Mouse (Mus musculus): Measurements from ENCODE around the gene Wdr20. TPM values are rescaled to one million over a fixed set of nuclear protein-coding genes. Genes with fewer than 3 reads are reported as not detected.
A peak's percentile ranks its signal among the peaks of the same experiment; 100 is the strongest.
"Not testable (repeated sequence)": the region's sequence is repeated elsewhere in the genome, so short reads cannot be mapped to it uniquely, and the experiment has no call there.

Gene Wdr20
- polyA plus RNA-seq, 1 experiment from 2014 or later, result 27.0 TPM

DNA sequence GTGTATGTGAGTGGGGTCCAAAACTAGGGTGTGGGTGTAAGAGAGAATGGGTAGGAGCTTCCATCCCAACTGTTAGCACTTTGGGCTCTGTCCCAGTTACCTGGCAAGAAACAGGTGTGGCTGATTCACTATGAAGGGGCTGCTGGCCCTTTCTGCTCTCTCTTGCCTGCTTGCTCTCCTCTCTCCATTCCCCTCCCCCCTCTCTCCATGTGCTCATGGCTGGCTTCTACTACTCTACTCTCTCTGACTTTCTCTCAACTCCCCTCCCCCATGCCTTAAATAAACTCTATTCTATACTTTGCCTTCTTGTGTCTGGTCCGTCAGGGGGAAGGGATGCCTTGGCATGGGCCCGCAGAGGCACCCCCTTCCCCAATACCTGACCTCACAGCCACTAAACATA is 37.0 kb upstream of the Wdr20 start:
- 82% methylated on average over 2 of the region's 2 CpGs for WGBS
- Histone ChIP-seq H3K9me3 (replicated peaks) (no peaks in the 10 kb centered on the region), H3K27ac (0 out of 2 replicates have a peak overlapping the region, but pooled peaks have one; percentile 58), H3K27me3 (ENCODE audit: low read depth, poor library complexity, severe bottlenecking) (peaks cover 5% of the 10 kb centered on the region; the same call in 1 of the 2 replicates), H3K4me1 (peaks cover 35% of the 10 kb centered on the region), H3K36me3 (no peaks in the 10 kb centered on the region), H3K4me3 (no peak overlapping the region)
- no peak for DNase-seq (ENCODE audit: low spot score)

DNA sequence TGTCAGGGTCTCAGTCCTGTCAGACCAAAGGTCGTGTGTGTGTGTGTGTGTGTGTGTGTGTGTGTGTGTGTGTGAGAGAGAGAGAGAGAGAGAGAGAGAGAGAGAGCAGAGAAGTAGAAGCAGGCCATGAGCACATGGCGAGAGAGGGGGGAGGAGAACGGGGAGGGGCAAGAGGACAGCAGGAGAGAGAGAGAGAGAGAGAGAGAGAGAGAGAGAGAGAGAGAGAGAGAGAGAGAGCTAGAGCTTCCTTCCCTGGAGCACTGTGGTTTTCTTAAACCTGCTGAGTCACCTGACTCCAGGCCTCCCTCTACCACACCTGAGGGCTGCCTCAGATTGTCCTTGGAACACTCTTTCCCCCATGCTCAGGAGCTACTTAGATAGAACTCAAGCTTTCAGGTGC is 36.4 kb upstream of the Wdr20 start:
- H3K9me3 ChIP-seq (replicated peaks); DNase-seq (ENCODE audit: low spot score); H3K36me3 ChIP-seq; H3K27me3 ChIP-seq (ENCODE audit: low read depth, poor library complexity, severe bottlenecking); H3K4me3 ChIP-seq: not testable (repeated sequence)
- H3K27ac ChIP-seq, result 0 out of 2 replicates have a peak overlapping the region, but pooled peaks have one; percentile 58
- WGBS, result 50% methylated on average over 3 of the region's 3 CpGs
- H3K4me1 ChIP-seq, result peaks cover 40% of the 10 kb centered on the region

DNA sequence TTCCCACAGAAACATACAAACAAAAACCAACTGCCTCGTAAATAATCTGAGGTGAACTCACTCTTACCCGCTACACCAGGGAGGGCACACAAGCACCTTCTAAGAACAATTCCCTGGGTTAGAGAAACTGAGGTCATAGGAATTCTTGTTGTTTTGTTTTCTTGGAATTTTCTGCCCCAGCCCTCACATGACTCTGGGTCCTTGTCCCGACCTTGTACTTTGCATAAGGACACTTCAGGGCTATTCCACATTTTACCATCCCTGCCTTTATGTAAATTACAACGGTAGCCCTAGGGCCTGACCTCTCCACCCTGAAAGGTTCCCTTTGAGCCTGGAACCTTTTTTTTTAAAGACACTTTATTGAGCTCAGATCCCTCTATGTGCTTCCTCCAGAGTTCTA is 35.2 kb upstream of the Wdr20 start, which contains the start of gene Hsp90aa1:
Gene Hsp90aa1, minus strand, starts transcription at position 173 of the 400 bp plus-strand sequence.
- 58% methylated on average over 4 of the region's 4 CpGs for WGBS
- no peak within 1 kb of the TSS for H3K4me3 ChIP-seq
- DNase-seq (ENCODE audit: low spot score), result no peak
- no peaks in the 10 kb centered on the region for H3K9me3 ChIP-seq (replicated peaks)
- H3K36me3 ChIP-seq, result no peaks in the 10 kb centered on the region
- H3K4me1 ChIP-seq, result peaks cover 35% of the 10 kb centered on the region
- no peak within 1 kb of the TSS for H3K27ac ChIP-seq
- peaks cover 8% of the 10 kb centered on the region; the same call in 1 of the 2 replicates for H3K27me3 ChIP-seq (ENCODE audit: low read depth, poor library complexity, severe bottlenecking)

DNA sequence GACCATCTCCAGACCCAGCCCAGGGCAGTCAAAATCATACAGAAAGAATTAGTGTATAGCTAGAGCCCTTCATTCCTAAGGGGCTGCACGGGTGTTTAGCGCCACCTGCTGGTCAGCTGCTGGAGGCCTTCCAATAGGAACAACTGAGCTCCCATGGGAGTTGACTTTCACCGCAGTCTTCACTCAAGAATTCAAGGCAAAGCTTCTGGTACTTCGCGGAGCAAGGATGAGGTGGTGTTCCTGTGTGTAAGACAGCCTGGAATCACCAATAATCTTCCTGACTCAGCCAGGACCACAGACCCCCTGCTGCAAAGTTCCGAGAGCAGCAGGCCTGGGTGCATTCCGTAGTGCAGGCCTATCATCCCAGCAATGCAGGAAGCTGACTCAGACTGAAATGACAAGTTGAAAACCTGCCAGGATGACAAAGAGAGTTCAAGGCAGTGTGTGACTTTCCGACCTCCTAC is 34.7 kb upstream of the Wdr20 start:
- H3K27ac ChIP-seq, result no peak overlapping the region
- H3K4me3 ChIP-seq, result no peak overlapping the region
- no peaks in the 10 kb centered on the region for H3K36me3 ChIP-seq
- WGBS, result 36% methylated on average over 8 of the region's 8 CpGs
- H3K4me1 ChIP-seq, result peaks cover 33% of the 10 kb centered on the region
- H3K27me3 ChIP-seq (ENCODE audit: low read depth, poor library complexity, severe bottlenecking), result peaks cover 13% of the 10 kb centered on the region; the same call in 1 of the 2 replicates
- H3K9me3 ChIP-seq (replicated peaks), result no peaks in the 10 kb centered on the region
- DNase-seq (ENCODE audit: low spot score), result peak; percentile 94

DNA sequence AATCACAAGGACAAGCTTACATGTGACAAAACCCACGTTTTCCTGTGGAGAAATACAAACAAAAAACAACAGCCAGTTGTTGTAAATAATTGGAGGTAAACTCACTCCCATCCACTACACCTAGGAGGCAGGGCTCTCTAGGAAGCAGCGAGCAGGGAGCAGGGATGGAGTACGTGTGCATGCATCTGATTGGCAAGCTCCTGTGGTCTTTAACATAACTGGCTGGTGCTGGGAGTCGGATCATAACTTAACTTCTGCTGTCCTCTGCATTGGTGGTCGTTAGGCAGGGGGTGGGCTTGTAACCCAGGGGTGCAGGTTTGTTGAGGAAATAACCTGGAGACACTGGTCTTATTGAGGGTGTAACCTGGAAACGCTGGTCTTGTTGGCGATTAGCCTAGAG is 34.1 kb upstream of the Wdr20 start:
- no peak overlapping the region for H3K4me3 ChIP-seq
- DNase-seq (ENCODE audit: low spot score), result no peak
- H3K36me3 ChIP-seq, result no peaks in the 10 kb centered on the region
- H3K9me3 ChIP-seq (replicated peaks), result no peaks in the 10 kb centered on the region
- H3K27me3 ChIP-seq (ENCODE audit: low read depth, poor library complexity, severe bottlenecking), result peaks cover 13% of the 10 kb centered on the region; the same call in 1 of the 2 replicates
- 73% methylated on average over 7 of the region's 7 CpGs for WGBS
- H3K4me1 ChIP-seq, result peaks cover 27% of the 10 kb centered on the region
- H3K27ac ChIP-seq, result no peak overlapping the region

DNA sequence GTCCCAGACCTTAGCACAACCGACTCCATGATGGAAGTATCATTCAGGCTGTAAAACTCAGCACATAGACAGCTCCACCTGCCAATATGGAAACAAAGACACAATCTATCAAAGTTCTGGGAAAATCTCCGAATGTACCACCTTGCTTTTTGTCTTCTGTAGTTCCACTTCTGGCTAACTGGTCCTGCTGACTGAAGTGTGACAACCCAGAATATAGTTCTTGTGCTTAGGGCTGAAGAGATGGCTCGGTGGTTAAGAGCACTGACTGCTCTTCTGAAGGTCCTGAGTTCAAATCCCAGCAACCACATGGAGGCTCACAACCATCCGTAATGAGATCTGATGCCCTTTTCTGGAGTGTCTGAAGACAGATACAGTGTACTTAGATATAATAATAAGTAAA is 32.3 kb upstream of the Wdr20 start:
- not testable (repeated sequence) for H3K9me3 ChIP-seq (replicated peaks); H3K4me3 ChIP-seq; H3K27ac ChIP-seq; H3K36me3 ChIP-seq; DNase-seq (ENCODE audit: low spot score)
- 90% methylated on average over 4 of the region's 4 CpGs for WGBS
- Histone ChIP-seq H3K4me1 (peaks cover 22% of the 10 kb centered on the region), H3K27me3 (ENCODE audit: low read depth, poor library complexity, severe bottlenecking) (peaks cover 13% of the 10 kb centered on the region; the same call in 1 of the 2 replicates)

DNA sequence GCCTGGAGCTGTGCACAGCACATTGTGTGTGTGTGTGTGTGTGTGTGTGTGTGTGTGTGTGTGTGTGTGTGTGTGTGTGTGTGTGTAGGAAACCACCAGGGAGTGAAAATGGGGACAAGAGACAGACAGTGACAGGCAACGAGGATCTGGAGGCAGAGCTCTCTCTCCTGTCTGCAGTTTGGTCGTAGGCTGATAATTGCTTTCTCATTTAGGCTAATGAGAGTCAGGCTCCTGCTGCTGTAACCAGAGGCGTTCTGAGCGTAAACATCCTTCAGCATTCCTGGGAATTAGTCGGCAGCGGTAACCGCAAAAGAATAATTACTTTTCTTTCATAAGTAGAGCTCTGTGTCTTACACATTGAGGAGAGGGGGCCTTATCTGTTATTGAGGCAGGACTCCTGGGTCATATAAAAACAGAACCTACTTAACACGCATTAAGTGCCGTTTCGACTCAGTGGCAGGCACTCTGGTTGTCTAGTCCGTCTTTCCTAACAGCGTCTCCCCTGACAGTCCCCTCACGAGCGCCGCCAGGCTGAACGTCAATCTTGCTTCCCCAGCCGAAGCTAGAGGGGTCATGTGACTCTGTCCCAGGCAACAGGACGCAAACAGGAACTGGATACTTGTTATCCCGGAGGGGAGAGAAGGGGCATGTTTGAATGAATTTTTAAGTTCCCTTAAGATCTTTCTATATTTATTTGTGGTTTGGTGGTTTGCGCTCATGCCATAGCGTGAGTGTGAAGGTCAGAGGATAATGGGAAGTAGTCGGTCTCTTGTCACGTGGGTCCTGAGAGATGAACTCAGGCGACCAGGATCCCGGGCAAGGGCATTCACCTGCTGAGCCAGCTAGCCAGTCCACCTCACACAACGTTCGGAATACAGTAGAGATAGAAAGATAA is 31.2 kb upstream of the Wdr20 start:
- Histone ChIP-seq H3K27ac (peak overlapping the region; percentile 36; the same call in 1 of the 2 replicates), H3K4me1 (peaks cover 13% of the 10 kb centered on the region), H3K9me3 (replicated peaks) (no peaks in the 10 kb centered on the region), H3K4me3 (peak overlapping the region; percentile 53), H3K36me3 (no peaks in the 10 kb centered on the region), H3K27me3 (ENCODE audit: low read depth, poor library complexity, severe bottlenecking) (peaks cover 13% of the 10 kb centered on the region; the same call in 1 of the 2 replicates)
- DNase-seq (ENCODE audit: low spot score), result peak; percentile 73
- 2% methylated on average over 27 of the region's 27 CpGs for WGBS

DNA sequence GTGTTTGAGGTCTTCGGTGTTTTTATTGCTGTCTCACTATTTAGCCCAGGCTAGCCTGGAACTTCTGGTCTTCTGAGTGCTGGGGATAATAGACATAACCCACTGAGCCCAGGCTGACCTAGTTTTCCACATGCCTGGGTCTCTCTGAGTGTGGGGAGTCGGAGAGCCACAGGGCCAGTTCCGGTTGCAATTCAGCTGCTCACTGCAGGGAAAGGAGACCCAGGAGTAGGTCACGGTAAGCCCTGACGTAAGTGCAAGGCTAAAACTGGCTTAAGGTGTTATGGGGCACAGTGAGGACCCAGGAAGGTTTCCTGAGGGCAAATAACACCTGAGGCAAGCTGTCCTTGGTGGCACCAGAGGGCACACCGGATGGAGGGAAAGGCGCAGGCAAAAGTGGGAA is 30.3 kb upstream of the Wdr20 start:
- WGBS, result 89% methylated on average over 7 of the region's 7 CpGs

DNA sequence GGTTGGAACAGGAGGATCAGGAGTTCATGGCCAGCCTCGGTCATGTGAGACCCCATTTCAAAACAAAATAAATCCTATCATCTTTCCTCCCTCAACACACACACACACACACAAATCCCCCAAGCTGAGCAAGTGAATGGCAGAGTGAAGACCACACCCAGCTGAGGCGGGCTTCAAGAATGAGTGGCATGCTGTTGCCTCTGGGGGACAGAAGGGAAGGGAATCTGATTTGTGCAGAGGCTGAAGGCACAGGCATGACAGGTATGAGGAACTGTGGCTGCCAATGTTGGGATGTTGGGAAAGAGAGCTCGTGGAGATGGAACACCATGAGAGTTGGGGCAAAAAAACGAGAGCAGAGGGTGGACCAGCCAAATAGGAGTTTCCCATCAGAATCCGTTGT is 26.5 kb upstream of the Wdr20 start:
- Histone ChIP-seq H3K27me3 (ENCODE audit: low read depth, poor library complexity, severe bottlenecking) (peaks cover 8% of the 10 kb centered on the region; the same call in 1 of the 2 replicates), H3K27ac (no peak overlapping the region), H3K4me3 (no peak overlapping the region), H3K9me3 (replicated peaks) (no peaks in the 10 kb centered on the region), H3K4me1 (peaks cover 5% of the 10 kb centered on the region), H3K36me3 (no peaks in the 10 kb centered on the region)
- no peak for DNase-seq (ENCODE audit: low spot score)
- 76% methylated on average over 5 of the region's 5 CpGs for WGBS

More for the DNA sequence above, 30.3 kb upstream of the Wdr20 start:
- no peaks in the 10 kb centered on the region for H3K36me3 ChIP-seq
- DNase-seq (ENCODE audit: low spot score), result no peak
- peaks cover 13% of the 10 kb centered on the region; the same call in 1 of the 2 replicates for H3K27me3 ChIP-seq (ENCODE audit: low read depth, poor library complexity, severe bottlenecking)
- H3K4me1 ChIP-seq, result peaks cover 13% of the 10 kb centered on the region
- no peak overlapping the region for H3K4me3 ChIP-seq
- no peaks in the 10 kb centered on the region for H3K9me3 ChIP-seq (replicated peaks)
- H3K27ac ChIP-seq, result no peak overlapping the region

DNA sequence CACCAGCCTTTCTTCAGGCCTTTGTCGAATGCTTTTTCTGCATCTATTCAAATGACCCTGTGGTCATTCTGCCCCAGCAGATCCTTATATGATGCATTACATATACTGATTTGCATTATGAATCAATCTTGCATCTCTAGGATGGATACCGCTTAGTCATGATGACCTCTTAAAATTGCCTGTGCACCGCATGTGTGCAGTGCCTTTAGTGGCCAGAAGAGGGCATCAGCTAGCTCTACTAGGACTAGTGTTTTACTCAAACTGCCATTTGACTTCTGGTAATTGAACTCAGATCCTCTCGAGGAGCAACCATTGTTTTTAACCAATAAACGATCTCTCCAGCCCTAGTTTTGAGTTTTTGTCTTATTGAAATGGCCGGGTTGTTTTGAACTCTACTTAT is 24.0 kb upstream of the Wdr20 start:
- H3K9me3 ChIP-seq (replicated peaks), result no peaks in the 10 kb centered on the region
- WGBS, result 93% methylated on average over 6 of the region's 6 CpGs
- DNase-seq (ENCODE audit: low spot score), result no peak
- H3K27me3 ChIP-seq (ENCODE audit: low read depth, poor library complexity, severe bottlenecking), result peaks cover 4% of the 10 kb centered on the region; the same call in 1 of the 2 replicates
- no peaks in the 10 kb centered on the region for H3K36me3 ChIP-seq
- H3K4me3 ChIP-seq, result no peak overlapping the region
- no peak overlapping the region for H3K27ac ChIP-seq
- H3K4me1 ChIP-seq, result no peaks in the 10 kb centered on the region

DNA sequence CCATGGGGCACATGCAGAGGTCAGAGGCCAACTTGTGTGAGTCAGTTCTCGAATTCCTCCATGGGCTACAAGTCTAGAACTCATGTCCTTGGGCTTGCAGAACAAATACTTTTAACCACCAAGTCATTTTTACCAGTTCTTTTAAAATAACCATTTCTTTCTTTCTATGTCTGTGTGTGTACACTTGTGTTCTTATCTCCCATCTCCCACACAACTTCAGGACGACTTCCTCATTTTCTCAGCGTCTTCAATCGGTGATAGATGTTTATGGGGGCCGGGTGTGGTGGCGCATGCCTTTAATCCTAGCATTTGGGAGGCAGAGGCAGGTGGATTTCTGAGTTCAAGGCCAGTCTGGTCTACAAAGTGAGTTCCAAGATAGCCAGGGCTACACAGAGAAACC is 23.5 kb upstream of the Wdr20 start:
- no peak overlapping the region for H3K4me3 ChIP-seq
- H3K36me3 ChIP-seq, result no peaks in the 10 kb centered on the region
- H3K27ac ChIP-seq, result no peak overlapping the region
- DNase-seq (ENCODE audit: low spot score), result no peak
- H3K27me3 ChIP-seq (ENCODE audit: low read depth, poor library complexity, severe bottlenecking), result peaks cover 8% of the 10 kb centered on the region
- no peaks in the 10 kb centered on the region for H3K4me1 ChIP-seq
- H3K9me3 ChIP-seq (replicated peaks), result no peaks in the 10 kb centered on the region
- 92% methylated on average over 6 of the region's 6 CpGs for WGBS

DNA sequence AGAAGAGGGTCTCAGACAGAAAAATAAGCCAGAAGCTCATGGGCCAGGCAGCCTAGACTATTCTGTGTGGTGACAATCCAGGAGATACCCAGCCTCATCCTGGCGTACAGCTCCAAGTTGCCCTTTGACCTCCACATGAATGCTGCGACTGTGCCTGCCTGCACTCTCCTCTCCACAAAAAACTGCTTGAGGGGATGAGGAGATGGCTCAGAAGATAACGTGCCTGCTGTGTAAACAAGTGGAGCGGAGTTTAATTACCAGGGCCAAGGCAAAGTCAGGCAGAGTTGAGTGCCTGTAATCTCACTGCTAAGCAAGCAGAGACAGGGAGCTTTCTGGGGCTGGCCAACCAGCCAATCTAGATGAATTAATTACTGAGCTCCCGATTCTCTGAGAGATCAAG is 21.7 kb upstream of the Wdr20 start:
- no peaks in the 10 kb centered on the region for H3K4me1 ChIP-seq
- H3K27ac ChIP-seq, result no peak overlapping the region
- no peaks in the 10 kb centered on the region for H3K36me3 ChIP-seq
- no peak overlapping the region for H3K4me3 ChIP-seq
- no peaks in the 10 kb centered on the region for H3K9me3 ChIP-seq (replicated peaks)
- no peak for DNase-seq (ENCODE audit: low spot score)
- H3K27me3 ChIP-seq (ENCODE audit: low read depth, poor library complexity, severe bottlenecking), result peaks cover 23% of the 10 kb centered on the region
- WGBS, result 24% methylated on average over 5 of the region's 5 CpGs

DNA sequence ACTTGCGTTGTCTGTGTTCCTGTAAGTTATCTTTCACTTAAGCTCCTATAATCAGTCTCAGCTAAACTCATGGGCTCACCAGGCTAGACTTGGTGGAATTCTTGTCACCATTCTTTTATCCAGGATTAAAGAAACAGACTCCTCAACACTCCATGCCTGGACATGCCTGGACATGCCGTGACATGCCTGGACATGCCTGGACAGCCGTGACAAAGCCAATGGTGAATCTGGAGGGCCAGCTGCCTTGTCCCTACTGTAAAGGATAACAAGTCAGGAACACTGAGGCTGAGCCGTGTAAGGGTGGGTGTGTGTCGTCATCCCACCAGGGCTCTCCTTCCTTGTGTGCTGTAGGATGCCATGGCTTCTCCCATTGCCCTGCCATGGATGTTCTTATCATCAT is 12.7 kb upstream of the Wdr20 start:
- H3K9me3 ChIP-seq (replicated peaks), result no peaks in the 10 kb centered on the region
- peaks cover 15% of the 10 kb centered on the region for H3K27me3 ChIP-seq (ENCODE audit: low read depth, poor library complexity, severe bottlenecking)
- no peak overlapping the region for H3K4me3 ChIP-seq
- no peak for DNase-seq (ENCODE audit: low spot score)
- no peak overlapping the region for H3K27ac ChIP-seq
- 94% methylated on average over 5 of the region's 5 CpGs for WGBS
- H3K36me3 ChIP-seq, result no peaks in the 10 kb centered on the region
- peaks cover 7% of the 10 kb centered on the region for H3K4me1 ChIP-seq
